ENCODE assay signal across 9 mouse cellular contexts in the genomic region with DNA sequence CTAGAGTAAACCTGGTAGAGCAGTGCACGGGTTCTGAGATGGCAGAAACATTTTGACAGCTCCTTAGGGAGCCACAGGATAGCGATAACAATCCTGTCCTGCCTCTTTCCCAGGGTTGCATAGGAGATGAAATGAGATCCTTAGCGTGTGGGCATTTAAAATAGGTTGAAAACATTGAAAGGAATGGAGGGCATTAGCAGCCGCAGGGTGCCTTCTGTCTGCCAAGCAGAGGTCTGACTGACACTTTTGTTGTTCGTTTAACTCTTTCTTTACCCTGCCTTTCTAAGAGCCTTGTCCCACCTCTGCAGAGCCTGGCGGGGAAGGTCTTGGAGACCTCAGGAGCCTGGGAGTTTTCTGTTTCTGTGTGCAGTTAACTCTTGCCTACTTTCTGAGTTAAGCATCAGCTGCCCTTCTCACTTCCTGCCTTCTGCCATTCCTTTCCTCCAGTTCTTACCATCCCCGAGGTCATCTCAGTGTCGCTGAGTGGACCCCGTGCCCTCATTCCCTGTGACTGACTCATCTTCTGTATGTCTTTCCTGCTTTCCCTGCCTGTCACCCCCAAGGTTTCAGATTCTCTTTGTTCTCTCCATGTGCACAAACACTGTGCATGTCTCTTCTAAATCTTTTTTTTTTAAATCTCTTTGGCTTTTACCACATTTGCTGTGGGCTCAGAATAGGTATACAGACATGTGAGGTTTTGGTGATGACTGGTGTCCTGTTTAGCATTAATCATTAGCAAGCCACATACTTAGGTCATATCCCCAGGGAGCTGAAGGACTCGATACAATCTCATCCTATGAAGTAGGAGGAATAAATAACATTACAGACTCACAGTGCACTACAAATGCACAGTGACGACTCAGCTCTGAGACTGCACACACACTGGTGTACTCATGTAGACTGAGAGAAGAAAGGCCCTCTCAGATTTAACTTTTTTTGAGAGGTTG. TPM values are rescaled to one million over a fixed set of nuclear protein-coding genes. Genes with fewer than 3 reads are reported as not detected.
DNase-seq lines count a peak whose midpoint lies in the region; ATAC-seq and TF ChIP-seq lines count a peak whose summit lies in the region.
"Had no signal": no experiment of that assay in that cellular context is flagged by ENCODE, and none has a peak within 500 bp of the region (broad histone marks: within the 10 kb centered on the region; RNA-seq: fewer than 3 reads in every experiment).

No protein-coding gene starts in this region.

- no peak overlapping the region for H3K9ac ChIP-seq in heart, embryonic 15.5 days
- H3K9ac ChIP-seq in midbrain, embryonic 11.5 days (ENCODE audit: low read length): peak overlapping the region; percentile 37; the same call in 1 of the 2 replicates
- H3K9ac ChIP-seq in liver, embryonic 11.5 days (ENCODE audit: low read depth, low read length): no peak overlapping the region
- H3K9ac ChIP-seq: liver, embryonic 14.5 days had no signal

- H3K4me3 ChIP-seq in heart, embryonic 15.5 days: no peak overlapping the region
- no peak overlapping the region for H3K4me3 ChIP-seq in embryonic fibroblast, embryonic 13.5 days (ENCODE audit: insufficient read depth, low read length)
- H3K4me3 ChIP-seq in midbrain, embryonic 11.5 days (ENCODE audit: low read depth, low read length): peak overlapping the region; percentile 6
- no peak overlapping the region for H3K4me3 ChIP-seq in liver, embryonic 11.5 days (ENCODE audit: low read depth, low read length)

- no peak overlapping the region for H3K27ac ChIP-seq in heart, embryonic 15.5 days
- peak overlapping the region; percentile 43 for H3K27ac ChIP-seq in embryonic fibroblast, embryonic 13.5 days (ENCODE audit: insufficient read depth, low read length)
- no peak overlapping the region for H3K27ac ChIP-seq in midbrain, embryonic 11.5 days (ENCODE audit: low read depth, low read length)
- H3K27ac ChIP-seq in liver, embryonic 11.5 days (ENCODE audit: low read depth, low read length): no peak overlapping the region
- H3K27ac ChIP-seq: liver, embryonic 14.5 days had no signal

- no peak for TF ChIP-seq CTCF in embryonic fibroblast, embryonic 13.5 days (IDR thresholded peaks at IDR 0.05; ENCODE audit: borderline replicate concordance, insufficient read depth, low read length)

- DNase-seq in heart, postnatal 4 days: no peak
- peak; percentile 43 for DNase-seq in NIH3T3 (ENCODE audit: low read depth)
- DNase-seq in midbrain, embryonic 11.5 days (ENCODE audit: low spot score, missing footprints): peak; percentile 85
- no peak for DNase-seq in liver, embryonic 11.5 days (ENCODE audit: low spot score)
- no peak for DNase-seq in thymus, postnatal 14 days

- 0 out of 2 replicates have a peak overlapping the region, but pooled peaks have one; percentile 28 for H3K4me2 ChIP-seq in heart, embryonic 15.5 days
- peak overlapping the region; percentile 38 for H3K4me2 ChIP-seq in midbrain, embryonic 11.5 days
- H3K4me2 ChIP-seq in liver, embryonic 11.5 days: no peak overlapping the region

- H3K27me3 ChIP-seq in heart, embryonic 15.5 days: no peaks in the 10 kb centered on the region
- no peaks in the 10 kb centered on the region for H3K27me3 ChIP-seq in midbrain, embryonic 11.5 days (ENCODE audit: control insufficient read depth, insufficient read depth, low read length)
- peaks cover 3% of the 10 kb centered on the region for H3K27me3 ChIP-seq in liver, embryonic 11.5 days (replicated peaks; ENCODE audit: control insufficient read depth, insufficient read depth, low read length)

- peaks cover 17% of the 10 kb centered on the region for H3K4me1 ChIP-seq in heart, embryonic 15.5 days (replicated peaks)
- peaks cover 7% of the 10 kb centered on the region for H3K4me1 ChIP-seq in embryonic fibroblast, embryonic 13.5 days (ENCODE audit: control insufficient read depth, insufficient read depth, low read length)
- peaks cover 28% of the 10 kb centered on the region for H3K4me1 ChIP-seq in midbrain, embryonic 11.5 days (ENCODE audit: control insufficient read depth, insufficient read depth, low read length)
- H3K4me1 ChIP-seq in liver, embryonic 11.5 days (replicated peaks; ENCODE audit: control insufficient read depth, insufficient read depth, low read length): no peaks in the 10 kb centered on the region; the same call in 1 of the 2 replicates

- no peaks in the 10 kb centered on the region for H3K36me3 ChIP-seq in heart, embryonic 15.5 days
- peaks cover 11% of the 10 kb centered on the region for H3K36me3 ChIP-seq in midbrain, embryonic 11.5 days (ENCODE audit: control insufficient read depth, insufficient read depth, low read length)
- no peaks in the 10 kb centered on the region for H3K36me3 ChIP-seq in liver, embryonic 11.5 days (ENCODE audit: control insufficient read depth, insufficient read depth, low read length)

- no peaks in the 10 kb centered on the region for H3K9me3 ChIP-seq in heart, embryonic 15.5 days (replicated peaks)
- no peaks in the 10 kb centered on the region; the same call in 1 of the 2 replicates for H3K9me3 ChIP-seq in midbrain, embryonic 11.5 days (ENCODE audit: control insufficient read depth, low read length)
- H3K9me3 ChIP-seq in liver, embryonic 11.5 days (ENCODE audit: control insufficient read depth, low read length): no peaks in the 10 kb centered on the region

- TF ChIP-seq POLR2A in embryonic fibroblast, embryonic 13.5 days (IDR thresholded peaks at IDR 0.05; ENCODE audit: low read depth, low read length): no peak

- 21% methylated on average over 11 of the region's 11 CpGs for WGBS in heart, embryonic 15.5 days
- WGBS in midbrain, embryonic 11.5 days: 11% methylated on average over 11 of the region's 11 CpGs
- 39% methylated on average over 11 of the region's 11 CpGs for WGBS in liver, embryonic 11.5 days

- no peak for ATAC-seq in heart, embryonic 15.5 days (replicated peaks; ENCODE audit: insufficient number of reproducible peaks, insufficient read depth, low FRiP score, low read depth)
- ATAC-seq in midbrain, embryonic 11.5 days (ENCODE audit: low FRiP score): peak; percentile 39; the same call in 1 of the 2 replicates
- no peak; the same call in 1 of the 2 replicates for ATAC-seq in frontal cortex, adult (ENCODE audit: low TSS enrichment)
- ATAC-seq in liver, embryonic 11.5 days (replicated peaks; ENCODE audit: low FRiP score): no peak

RNA-seq across cellular contexts. Expression of gene Kif3c, which starts 6.3 kb away (rescaled TPM):
- 4.6 and 6.2 TPM in 2 replicates for polyA plus RNA-seq in heart, embryonic 15.5 days (2015; fragmentation: Nextera tagmentation; extraction: Ambion mirVana)
- total RNA-seq in heart, postnatal 4 days (2021): 1 to 10 TPM; 5.2 to 5.7 TPM
- polyA plus RNA-seq in embryonic fibroblast, embryonic 13.5 days (2011; ENCODE audit: insufficient read length, low read depth, missing spikeins): 12.2 and 12.7 TPM in 2 replicates
- polyA plus RNA-seq in midbrain, embryonic 11.5 days (2014; fragmentation: Nextera tagmentation; extraction: Ambion mirVana): 24.0 and 25.7 TPM in 2 replicates
- 3.5 and 4.8 TPM in 2 replicates for polyA plus RNA-seq in liver, embryonic 11.5 days (2014; fragmentation: Nextera tagmentation; extraction: Ambion mirVana)

RNA-seq across cellular contexts. Expression of gene Asxl2, which starts 55.4 kb away (rescaled TPM):
- 14.0 and 14.4 TPM in 2 replicates for polyA plus RNA-seq in heart, embryonic 15.5 days (2015; fragmentation: Nextera tagmentation; extraction: Ambion mirVana)
- 10 to 100 TPM; 33.9 to 39.0 TPM for total RNA-seq in heart, postnatal 4 days (2021)
- polyA plus RNA-seq in embryonic fibroblast, embryonic 13.5 days (2011; ENCODE audit: insufficient read length, low read depth, missing spikeins): 25.8 and 32.2 TPM in 2 replicates
- polyA plus RNA-seq in midbrain, embryonic 11.5 days (2014; fragmentation: Nextera tagmentation; extraction: Ambion mirVana): 13.8 and 17.1 TPM in 2 replicates
- polyA plus RNA-seq in liver, embryonic 11.5 days (2014; fragmentation: Nextera tagmentation; extraction: Ambion mirVana): 21.4 and 23.4 TPM in 2 replicates

Comparison
In these comparisons a context has a peak if more than half of its experiments do, and no peak if none do; other contexts are left out.
1. DNase-seq: peak in NIH3T3 (single experiment) and midbrain, embryonic 11.5 days (single experiment); none in heart, postnatal 4 days (single experiment), liver, embryonic 11.5 days (single experiment) and thymus, postnatal 14 days (single experiment).